Mouse (Mus musculus) ES-Bruce4 (cell line): ENCODE data around the gene Rhov.

ENCODE experiments used
- CTCF ChIP-seq: IDR thresholded peaks from one replicate; pipeline ENCODE4 v1.8.1; 2011; ENCODE audit warnings: low read depth, low read length
- EP300 ChIP-seq: IDR thresholded peaks from 2 replicates; pipeline ENCODE4 v1.6.1; 2011; ENCODE audit warnings: low read depth, low read length; ENCODE audit not compliant: insufficient read depth
- POLR2A ChIP-seq: IDR thresholded peaks from one replicate; pipeline ENCODE4 v1.8.1; 2011; ENCODE audit warnings: low read length; ENCODE audit not compliant: insufficient read depth

DNA sequence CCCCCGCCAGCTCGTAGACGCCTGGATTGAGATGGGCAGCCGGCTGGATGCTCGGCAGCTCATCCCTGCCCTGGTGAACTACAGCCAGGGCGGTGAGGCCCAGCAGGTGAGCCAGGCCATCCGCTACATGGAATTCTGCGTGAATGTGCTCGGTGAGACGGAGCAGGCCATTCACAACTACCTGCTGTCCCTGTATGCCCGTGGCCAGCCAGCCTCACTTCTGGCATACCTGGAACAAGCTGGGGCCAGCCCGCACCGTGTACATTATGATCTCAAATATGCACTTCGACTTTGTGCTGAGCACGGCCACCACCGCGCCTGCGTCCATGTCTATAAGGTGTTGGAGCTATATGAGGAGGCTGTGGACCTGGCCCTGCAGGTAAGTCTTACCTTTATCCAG is 23.3 kb upstream of the Rhov start:
- TF ChIP-seq CTCF (no peak), POLR2A (no peak), EP300 (no peak)
